Mouse (Mus musculus): ENCODE measurements around the gene Sft2d2.

Gene Sft2d2

DNA sequence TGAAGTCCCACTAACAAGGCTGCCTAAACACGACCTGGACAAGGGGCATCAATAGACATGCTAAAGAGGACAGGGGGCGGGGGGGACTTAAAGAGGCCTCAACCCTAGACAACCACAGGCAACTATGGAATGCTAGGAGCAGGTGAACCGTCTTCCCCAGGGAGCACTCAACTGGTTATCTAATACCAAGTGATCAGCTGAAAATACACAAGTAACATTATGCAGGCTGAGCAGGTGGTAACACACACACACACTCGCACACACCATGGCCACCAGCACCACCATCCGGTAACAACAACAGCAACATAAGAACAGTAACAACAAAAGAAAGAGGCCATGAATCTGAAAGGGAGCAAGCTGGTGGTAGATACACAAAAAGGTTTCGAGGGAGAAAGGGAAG is 4.2 kb downstream of the Sft2d2 start:
- no peak for DNase-seq

DNA sequence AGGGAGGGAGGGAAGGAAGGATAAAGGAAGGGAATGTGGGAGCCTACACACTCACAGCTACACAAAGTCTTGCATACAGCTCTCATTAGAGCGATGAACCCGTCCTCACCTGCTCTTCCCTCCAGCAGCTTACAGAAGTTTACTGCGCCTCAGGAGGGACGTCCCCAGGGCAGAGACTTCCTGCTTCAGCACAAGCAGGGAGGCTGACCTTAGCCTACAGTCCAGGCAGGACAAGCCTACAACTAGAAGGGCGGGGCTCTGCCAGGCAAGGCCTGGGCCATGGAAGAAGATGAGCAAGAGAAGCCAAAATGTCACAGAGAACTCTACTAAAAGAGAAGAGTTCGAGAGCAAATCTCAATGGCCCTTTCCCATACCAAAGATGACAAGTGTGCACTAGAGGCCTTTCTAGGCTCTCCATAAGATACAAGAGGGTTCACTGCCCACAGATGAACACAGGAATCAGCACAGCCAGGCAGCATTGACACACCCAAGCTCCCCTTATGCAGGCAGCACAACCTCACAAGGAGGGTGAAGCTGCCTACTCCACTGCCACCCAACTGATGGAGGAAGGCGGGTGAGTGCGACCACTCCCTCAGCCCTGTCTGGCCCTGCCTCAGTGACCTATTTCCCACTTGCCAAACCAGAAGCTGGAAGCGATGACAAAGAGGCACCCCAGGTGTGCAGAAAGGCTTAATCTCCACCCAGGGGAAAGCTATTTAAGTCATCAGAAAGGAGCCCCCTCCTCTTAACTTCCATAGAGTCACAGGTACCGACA is 5.2 kb downstream of the Sft2d2 start:
- DNase-seq = peak; percentile 19 to 29

DNA sequence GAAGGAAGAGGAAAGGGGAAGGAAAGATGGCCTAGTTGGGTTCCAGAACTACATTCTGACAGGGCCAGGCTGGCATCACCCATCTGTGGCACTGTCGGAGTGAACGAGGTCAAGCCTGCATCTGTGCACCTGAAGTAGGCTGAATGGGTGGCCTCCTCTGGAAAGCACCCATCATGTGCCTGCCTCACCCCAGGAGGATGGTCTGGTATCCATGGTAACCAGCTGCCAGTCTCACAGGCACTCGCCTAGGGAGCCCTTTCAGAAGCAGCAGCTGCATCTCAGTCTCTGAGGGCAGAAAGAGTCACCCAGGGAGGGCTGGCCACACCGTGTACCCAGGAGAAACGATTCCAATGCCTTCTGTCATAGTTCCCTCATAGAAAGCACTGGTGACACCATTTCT is 6.9 kb downstream of the Sft2d2 start:
- DNase-seq = no peak

DNA sequence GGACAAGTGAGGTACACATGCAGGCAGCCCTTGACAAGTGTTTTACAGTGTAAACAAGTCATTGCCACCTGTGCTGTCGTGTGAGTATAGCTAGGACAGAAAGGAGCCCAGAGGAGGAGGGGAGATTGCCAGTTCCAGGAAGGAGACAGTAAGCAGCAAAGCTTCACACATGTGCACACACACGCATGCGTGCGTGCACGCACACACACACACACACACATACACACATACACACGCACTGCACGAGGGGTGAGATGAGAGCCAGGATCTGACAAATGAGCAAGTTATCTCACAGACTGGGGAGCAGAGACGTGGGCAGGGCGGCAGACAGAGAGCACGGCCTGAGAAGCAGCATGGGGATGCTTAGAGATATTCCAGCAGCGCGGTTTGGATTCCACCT is 7.7 kb downstream of the Sft2d2 start:
- no peak for DNase-seq

DNA sequence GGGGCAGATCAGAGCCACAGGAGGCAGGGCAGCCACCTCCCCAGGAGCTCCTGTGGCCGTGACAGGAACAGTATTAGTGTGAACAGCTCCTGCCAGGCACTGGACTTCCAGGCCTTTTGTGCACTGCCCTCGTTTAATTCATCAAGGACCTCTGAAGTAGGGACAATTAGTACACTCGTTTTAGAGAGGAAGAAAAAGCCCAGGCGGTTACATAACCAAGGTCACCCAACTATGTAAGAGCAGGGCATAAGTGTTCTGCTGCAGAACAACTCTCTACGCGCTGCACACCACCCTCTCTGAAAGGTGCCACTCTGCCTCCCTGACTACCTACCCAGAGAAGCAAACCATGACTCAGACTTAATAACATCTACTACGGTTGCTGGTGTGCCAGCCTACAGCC is 9.1 kb downstream of the Sft2d2 start:
- no peak for DNase-seq

DNA sequence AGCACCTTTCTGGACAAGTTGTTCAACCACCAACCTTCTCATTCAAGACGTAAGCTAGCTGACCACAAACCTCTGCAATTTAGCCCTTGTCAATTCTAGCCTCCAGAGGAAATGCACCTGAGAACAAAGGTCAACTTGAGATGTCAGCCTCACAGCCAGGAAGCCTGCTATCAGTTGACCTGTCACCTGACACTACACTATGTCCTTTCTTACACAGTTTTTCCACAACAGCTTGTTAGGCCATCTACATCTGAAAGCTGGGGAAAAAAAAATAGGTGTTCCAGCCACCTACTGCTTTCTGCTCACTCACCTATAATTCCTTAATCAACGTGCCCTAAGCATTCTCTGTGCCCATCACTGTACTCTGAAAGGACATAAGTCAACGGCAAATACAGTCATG is 10.1 kb downstream of the Sft2d2 start:
- no peak for DNase-seq

DNA sequence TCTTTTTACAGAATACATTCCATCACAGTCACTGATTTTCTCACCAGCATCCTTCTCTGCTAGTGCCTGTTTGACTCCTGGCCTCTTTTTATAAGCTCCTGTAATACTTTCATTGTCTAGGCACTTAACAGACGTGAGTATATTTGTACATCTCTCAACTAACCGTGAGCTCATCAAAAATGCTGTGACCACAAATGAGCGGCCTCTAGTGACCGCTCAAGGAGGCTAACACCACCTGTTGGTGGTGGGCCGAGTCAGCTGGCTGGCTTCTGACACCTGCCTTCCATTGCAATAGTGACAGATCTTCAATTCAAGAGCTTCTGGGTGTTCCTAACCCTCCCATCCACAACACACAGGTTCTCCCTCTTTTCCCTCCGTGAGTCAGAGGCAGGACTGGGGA is 10.8 kb downstream of the Sft2d2 start:
- no peak for DNase-seq

DNA sequence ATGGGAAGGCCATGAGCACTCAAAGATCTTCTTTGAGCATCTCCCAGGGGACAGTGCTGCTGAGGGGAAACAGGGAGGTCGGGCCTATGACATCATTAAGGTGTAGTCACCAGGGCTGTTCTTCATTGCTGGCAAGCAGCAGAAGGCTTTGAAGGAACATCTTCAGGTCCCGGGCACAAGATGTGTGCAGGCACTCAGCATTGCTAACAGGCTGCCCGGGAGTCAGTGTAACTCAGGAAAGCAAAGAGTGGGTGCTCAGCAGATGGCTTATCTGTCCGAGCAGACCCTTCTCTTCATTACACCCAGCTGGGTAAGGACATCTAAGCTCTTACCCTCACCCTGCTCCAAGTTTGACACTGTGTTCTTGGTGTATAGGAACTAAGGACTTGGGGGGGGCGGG is 14.9 kb downstream of the Sft2d2 start:
- DNase-seq = no peak

DNA sequence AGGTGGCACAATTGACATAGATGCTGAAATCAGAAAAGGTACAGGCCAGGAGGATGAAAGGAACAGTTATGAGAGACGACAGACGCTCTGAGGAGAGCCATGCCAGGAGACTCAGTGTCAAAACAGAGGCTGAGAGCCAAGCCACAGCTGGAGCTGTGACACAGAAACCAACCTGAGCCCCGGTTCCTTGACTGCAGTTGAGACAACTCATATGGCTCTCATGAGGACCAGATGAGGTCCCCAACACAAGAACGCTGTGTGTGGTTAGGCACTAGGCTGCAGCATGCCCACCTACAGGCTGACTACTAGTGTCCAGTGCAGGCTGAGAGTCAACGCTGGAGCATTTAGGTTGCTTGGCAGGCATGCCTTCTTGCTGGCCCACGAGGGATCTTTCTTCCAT is 16.2 kb downstream of the Sft2d2 start:
- DNase-seq = no peak

DNA sequence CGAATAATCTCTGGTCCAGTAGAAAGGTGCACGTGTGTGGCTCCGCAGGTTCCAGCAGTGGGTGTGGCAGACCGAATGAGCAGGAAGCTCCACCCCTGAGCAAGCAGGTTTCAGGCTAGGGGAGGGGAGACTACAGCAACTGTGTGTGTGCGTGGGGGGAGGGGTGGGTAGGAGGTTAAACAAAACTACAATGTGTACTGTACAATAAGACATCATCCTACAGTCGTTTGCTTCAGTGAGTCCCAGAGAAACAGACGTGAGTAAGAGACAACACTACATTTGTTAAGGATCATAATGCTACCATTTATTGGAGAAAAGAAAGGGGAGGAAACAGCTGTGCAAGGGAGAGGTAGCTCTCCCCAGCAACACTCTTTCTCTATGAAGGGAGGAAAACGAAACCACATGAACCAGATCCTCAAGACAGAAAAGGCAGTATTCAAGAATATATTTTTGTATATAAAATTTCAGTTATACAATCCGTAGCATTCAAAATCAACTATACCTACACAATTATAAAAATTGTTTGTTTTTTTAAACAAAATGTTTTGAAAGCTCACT is 20.1 kb downstream of the Sft2d2 start:
- no peak for DNase-seq

DNA sequence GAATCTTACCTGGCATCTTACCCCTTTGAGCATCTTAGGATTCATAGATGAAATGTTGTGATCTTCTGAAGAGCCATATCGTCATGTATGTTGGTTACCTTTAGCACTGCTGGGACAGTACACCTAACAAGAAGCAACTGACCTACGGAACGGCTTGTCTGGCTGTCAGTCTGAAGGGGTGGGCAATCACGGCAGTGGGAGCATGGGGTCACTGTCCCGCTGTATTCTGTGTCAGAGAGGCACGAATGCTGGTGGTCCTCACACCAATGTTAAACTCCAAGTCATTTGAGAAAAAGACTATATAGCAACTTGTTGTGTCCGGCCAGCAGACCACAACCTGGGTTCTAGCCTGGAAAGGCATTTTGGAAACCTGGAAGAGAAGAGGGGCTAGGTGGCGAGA is 23.0 kb downstream of the Sft2d2 start:
- no peak for DNase-seq

DNA sequence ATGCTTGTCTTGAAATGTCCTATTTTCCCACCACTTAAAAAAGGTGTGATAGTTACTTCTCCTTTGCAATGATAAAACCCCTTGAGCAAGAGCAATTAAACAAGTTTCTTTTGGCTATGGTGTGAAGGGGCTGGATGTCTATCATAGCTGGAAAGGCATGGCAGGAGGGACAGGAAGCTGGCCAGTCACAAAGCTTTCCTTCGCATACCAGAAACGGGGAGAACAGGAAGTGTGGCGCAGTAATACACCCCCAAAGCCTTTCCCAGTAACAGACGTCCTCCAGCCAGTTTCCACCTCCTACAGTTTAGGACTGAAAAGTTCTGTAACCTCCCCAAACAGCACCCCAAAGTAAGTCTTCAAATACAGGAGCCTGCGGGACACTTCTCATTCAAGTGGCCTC is 24.1 kb downstream of the Sft2d2 start:
- DNase-seq = no peak

DNA sequence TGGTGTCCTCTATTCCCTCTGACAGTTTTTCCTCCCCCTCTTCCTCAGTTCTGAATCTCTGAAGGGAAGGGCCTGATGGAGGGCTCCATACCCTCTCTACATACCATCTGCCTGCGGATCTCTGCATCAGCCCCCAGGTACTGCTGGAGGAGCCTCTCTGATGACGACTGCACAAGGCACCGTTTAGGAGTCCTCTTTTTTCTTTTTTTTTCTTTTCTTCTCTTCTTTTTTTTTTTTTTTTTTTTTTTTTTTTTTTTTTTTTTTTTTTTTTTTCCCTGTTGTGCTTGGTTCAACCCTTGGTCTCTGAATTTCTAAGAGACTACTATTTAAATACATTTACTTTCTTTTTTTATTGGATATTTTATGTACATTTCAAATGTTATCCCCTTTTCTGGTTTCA is 24.8 kb downstream of the Sft2d2 start:
- no peak for DNase-seq

DNA sequence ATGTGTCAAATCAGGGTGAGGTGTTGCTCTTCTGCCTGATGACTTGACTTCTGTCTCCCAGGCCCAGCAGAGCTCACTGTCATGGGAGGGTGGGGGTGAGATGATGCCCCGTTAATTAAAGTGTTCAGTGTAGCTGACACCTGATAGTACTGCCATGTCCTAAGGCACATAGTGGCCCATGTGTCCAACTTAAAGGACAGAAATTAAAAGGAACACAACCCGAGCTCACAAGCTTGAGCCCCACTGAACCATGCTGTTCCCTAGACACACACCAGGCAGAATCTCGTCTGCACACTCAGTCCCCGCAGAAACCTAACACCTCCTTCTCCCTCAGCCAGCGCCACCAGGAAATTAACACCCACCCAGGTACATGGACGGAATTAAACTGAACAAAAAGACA is 29.3 kb downstream of the Sft2d2 start:
- no peak for DNase-seq

DNA sequence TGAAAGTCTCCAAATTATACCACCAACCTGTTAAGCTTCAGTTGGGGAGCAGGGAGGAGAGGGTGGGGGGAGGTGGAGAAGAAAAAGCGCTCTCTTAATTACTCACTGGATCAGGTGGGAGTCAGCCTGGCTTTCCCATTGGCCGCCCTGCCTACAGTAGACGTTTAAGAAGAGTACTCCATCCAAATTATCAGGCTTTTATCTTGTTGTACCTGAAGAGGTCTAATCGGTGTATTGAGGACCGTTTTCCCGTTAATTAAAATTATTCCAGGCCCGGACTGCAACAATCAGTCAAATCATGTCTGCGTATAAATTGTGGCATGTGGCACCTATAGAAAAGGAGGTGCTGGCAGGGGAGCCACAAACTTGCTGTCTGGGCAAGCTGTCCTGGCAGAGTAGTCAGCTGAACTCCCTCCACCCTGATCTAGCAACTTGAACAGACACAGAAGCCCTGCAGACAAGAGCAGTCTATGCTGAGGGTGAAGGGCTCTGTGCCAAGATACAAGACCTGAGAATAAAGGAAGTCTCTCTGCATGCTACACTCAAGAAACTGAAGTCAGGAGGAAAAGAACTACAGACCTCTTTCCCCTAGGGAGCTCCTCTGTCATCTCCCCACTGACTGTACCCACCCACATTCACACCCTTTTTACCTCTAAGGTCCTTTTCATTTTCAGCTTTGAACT is 33.4 kb downstream of the Sft2d2 start, which contains the start of gene Tbx19:
Tbx19 (minus strand) TSS at position 51 of the 683 bp plus-strand sequence.
- DNase-seq = no peak

DNA sequence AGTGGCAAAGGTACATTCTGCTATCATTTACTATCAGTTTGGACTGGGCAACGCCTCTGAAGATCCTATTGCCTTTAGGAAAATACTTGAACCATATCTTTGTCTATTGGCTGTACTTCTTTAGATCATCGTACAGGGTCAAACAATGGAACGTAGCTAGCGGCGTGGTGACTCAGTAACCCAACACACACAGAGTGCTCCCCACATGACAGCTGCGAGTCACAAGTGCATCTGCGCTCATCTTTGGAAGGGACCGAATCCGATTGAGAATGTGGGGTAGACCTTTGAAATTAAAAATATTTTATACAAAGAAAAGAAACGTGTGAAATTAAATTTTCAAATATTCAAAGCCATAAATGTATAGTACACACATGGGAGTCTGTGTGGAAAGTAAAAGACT is 35.4 kb downstream of the Sft2d2 start:
- no peak for DNase-seq

DNA sequence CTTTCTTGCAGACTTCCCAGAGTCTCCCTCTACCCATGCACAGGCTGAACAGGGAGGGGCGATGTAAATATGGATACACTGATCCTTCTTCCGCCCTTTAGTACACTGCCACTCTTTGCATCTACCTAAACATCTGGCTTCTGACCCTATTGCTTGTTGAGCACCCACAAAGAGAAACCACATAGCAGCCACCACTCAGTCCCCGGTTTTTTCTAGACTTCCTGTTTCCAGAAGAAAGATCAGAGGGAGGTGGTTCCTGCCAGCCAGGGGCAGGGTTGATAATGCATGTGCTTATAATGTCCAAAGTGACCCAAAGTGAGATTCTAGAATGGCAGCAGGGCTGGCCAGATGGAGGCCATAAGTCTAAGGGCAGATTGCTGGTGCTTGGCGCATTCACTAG is 40.1 kb downstream of the Sft2d2 start:
- no peak for DNase-seq

DNA sequence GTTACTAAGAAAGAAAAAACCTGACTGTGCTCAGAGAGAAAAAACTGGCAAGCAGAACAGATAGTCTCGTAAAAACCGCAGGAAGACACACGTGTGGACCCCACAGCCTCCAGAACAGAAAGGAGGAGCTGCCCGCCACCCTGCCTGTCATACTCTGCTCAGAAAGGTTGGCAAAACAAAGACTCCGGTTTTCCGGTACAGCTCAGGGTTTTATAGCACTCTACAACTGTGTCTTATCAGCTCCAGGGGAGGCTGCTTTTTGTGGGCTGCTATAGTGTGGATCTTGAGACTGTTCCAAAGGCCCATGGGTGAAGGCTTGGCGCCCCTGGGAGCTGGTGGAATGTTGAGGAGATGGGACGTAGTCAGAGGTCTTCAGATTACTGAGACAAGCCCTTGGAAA is 43.0 kb downstream of the Sft2d2 start:
- DNase-seq = no peak

DNA sequence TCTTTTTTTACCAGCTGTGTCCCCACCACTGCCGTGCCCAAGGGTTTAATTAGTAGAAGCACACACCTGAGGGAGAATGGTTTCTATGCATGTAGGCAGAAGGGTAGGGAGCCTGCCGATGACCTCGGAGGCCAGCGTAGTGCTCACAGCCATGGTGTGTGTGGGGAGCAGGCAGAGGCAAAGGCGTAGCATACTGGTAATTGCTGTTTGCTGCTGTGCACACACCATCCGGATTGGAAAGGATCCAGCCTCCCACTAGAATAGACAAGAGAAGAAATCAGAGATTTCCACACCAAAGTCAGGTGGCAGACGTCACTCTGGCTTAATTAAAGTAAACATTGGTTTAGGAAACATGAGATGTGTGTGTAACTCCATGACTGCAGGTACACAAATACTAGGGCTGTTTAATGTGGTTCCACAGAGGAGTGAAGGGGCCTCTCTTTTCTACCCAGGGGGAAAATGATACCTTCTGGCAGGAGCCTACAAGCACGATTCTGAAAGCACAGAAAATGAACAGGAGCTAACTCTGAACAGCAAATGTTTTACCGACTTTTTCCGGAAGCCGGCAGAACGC is 51.8 kb downstream of the Sft2d2 start:
- no peak for DNase-seq

DNA sequence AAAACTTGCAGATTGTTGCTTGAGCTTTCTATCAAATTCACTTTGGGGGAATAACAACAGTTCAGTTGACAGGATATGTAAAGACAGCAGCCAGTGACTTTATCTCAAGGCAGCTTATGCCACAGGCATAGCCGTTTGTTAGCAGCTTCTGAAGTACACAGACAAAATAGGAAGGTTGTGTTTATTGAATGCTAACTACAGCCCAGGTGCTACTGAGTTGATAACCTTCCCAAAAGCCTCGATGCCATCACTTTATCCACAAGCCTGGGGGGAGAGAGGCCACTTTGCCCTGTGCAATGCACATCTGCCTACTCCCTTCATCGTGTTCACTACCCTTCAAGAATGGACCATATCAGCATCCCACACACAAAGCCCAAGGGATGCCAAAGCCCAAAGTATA is 54.0 kb downstream of the Sft2d2 start:
- DNase-seq = no peak

DNA sequence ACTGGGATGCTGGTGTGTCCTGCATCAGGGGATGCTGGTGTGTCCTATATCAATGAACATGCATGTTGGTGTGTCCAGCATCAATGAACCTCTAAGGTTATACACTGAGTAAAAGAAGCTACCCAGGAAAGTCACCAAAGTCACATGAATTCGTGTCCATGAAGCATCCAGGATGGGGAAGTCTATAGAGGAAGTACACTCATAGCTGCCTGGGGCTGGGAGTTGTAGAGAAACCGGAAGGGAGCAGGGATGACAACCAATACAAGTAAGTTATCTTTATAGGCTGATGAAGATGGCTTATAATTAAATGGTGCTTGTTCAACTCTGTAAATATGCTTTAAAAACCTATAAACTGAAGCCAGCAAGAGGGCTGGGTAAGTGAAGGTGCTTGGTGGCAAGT is 60.4 kb downstream of the Sft2d2 start:
- DNase-seq = no peak

DNA sequence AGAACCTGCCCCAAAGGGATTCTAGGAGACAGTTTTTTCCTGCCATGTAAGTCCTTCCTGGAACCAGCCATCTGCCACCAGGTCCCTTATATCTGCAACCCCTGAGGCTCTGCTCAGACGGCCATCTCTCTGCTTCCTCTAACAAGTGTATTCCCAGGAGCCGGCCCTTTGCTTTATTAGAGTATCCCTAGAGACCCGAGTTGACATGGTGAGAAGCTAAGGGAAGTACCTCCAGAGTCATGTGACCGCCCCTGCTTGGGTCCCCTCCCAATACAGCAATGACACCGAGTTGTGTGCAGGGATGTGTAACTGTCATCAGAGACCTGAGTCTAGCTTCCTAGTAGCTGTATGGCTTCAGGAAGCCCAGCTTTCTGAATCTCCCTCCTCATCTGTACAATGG is 61.0 kb downstream of the Sft2d2 start:
- peak; percentile 6 to 8 for DNase-seq

DNA sequence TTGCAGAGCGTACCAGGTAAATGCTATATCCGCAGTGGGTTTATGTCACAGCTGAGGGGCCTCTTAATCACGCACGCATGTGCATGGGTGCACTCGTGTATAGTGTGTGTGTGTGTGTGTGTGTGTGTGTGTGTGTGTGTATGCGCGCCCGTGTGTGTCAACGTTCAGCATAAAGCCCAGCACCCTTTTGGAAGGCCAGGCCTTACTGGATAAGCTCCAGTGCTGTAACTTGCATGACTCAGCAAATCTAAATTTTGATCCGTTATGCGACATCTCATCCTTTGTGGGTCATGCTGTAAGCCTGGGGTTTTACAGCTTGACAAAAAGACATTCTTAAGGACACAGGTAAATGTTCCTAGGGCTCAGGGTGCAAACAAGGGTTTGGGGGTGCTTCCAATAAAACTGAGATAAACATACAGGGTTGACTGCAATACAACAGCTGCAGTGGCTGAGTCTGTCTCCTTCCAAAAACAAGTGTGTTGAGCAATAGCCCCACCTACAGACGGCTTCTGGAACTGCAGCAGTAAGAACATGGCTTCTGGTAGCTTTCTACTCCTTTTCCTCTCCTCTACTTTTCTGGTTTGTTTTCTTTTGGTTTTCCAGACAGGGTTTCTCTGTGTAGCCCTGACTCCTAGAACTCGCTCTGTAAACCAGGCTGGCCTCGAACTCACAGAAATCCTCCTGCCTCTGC is 61.9 kb downstream of the Sft2d2 start:
- DNase-seq = peak; percentile 81
